In genomic region chr10:81336558-81336957, GRCm38 (mm10) we compare ENCODE assay signal across 19 mouse cellular contexts. TPM values are rescaled to one million over a fixed set of nuclear protein-coding genes. Genes with fewer than 3 reads are reported as not detected.
DNase-seq lines count a peak whose midpoint lies in the region; ATAC-seq and TF ChIP-seq lines count a peak whose summit lies in the region.
"Had no signal": no experiment of that assay in that cellular context is flagged by ENCODE, and none has a peak within 500 bp of the region (broad histone marks: within the 10 kb centered on the region; RNA-seq: fewer than 3 reads in every experiment).

No protein-coding gene starts in this region.

- peaks cover 3% of the 10 kb centered on the region; the same call in 1 of the 2 replicates for H3K36me3 ChIP-seq in heart, embryonic 14.5 days (ENCODE audit: control insufficient read depth, insufficient read depth, low read length)
- no peaks in the 10 kb centered on the region for H3K36me3 ChIP-seq in lung, embryonic 14.5 days (ENCODE audit: insufficient read depth)
- no peaks in the 10 kb centered on the region for H3K36me3 ChIP-seq in limb, embryonic 15.5 days
- H3K36me3 ChIP-seq: midbrain, embryonic 13.5 days had no signal

- intact Hi-C loops in heart, postnatal 10 days (cut with DNase I) = no loop called here

- DNase-seq in heart, postnatal 10 days = no peak
- DNase-seq in lung, embryonic 14.5 days = no peak
- DNase-seq in lung, postnatal 10 days = no peak
- DNase-seq in layer of hippocampus, adult 2 months (ENCODE audit: low spot score in 2 of 2) = no peak
- no peak for DNase-seq in thymus, postnatal 14 days
- DNase-seq: adrenal gland, postnatal 14 days; B cell, adult 2 months; cerebellum, adult 11-12 months; cerebellum, postnatal 36 days; gastrocnemius, postnatal 10 days; heart, adult 18-20 months; lung, postnatal 36 days; retina, postnatal 1 day; right cerebral cortex, postnatal 4 days had no signal

- no peak for ATAC-seq in heart, embryonic 14.5 days (ENCODE audit: insufficient number of reproducible peaks, insufficient read depth, low FRiP score, low read depth)
- no peak for ATAC-seq in lung, embryonic 14.5 days (ENCODE audit: insufficient read depth)
- ATAC-seq in limb, embryonic 15.5 days (ENCODE audit: insufficient number of reproducible peaks, low FRiP score, low TSS enrichment, low read depth) = no peak
- ATAC-seq: liver, embryonic 12.5 days; midbrain, embryonic 13.5 days had no signal

- no peaks in the 10 kb centered on the region for H3K9me3 ChIP-seq in heart, embryonic 14.5 days (ENCODE audit: control insufficient read depth, low read length)
- no peaks in the 10 kb centered on the region for H3K9me3 ChIP-seq in lung, embryonic 14.5 days (ENCODE audit: low read depth, low read length)
- no peaks in the 10 kb centered on the region for H3K9me3 ChIP-seq in limb, embryonic 15.5 days
- H3K9me3 ChIP-seq: liver, embryonic 12.5 days; midbrain, embryonic 13.5 days had no signal

- 0 out of 2 replicates have a peak overlapping the region, but pooled peaks have one; percentile 41 for H3K9ac ChIP-seq in heart, embryonic 14.5 days (ENCODE audit: low read length)
- H3K9ac ChIP-seq in lung, embryonic 14.5 days = peak overlapping the region; percentile 8; the same call in 1 of the 2 replicates
- H3K9ac ChIP-seq in limb, embryonic 15.5 days = no peak overlapping the region
- H3K9ac ChIP-seq: liver, embryonic 12.5 days; midbrain, embryonic 13.5 days had no signal

- TF ChIP-seq CTCF in lung, embryonic 14.5 days (IDR thresholded peaks at IDR 0.05; ENCODE audit: low read depth) = no peak
- TF ChIP-seq CTCF in embryonic fibroblast, embryonic 13.5 days (IDR thresholded peaks at IDR 0.05; ENCODE audit: borderline replicate concordance, insufficient read depth, low read length) = no peak
- no peak for TF ChIP-seq CTCF in layer of hippocampus, adult 2 months (conservative IDR thresholded peaks at IDR 0.05)

- H3K27me3 ChIP-seq in heart, embryonic 14.5 days (ENCODE audit: control insufficient read depth, insufficient read depth, low read length) = no peaks in the 10 kb centered on the region; the same call in 1 of the 2 replicates
- H3K27me3 ChIP-seq in lung, embryonic 14.5 days (ENCODE audit: insufficient read depth, low read length) = peaks cover 17% of the 10 kb centered on the region
- peaks cover 43% of the 10 kb centered on the region for H3K27me3 ChIP-seq in limb, embryonic 15.5 days

- no peak overlapping the region for H3K4me3 ChIP-seq in heart, embryonic 14.5 days (ENCODE audit: control insufficient read depth in 1 of 2, insufficient read depth in 1 of 2, low read depth in 1 of 2, low read length in 2 of 2)
- no peak overlapping the region for H3K4me3 ChIP-seq in lung, embryonic 14.5 days (ENCODE audit: low read depth, low read length)
- H3K4me3 ChIP-seq in embryonic fibroblast, embryonic 13.5 days (ENCODE audit: insufficient read depth, low read length) = no peak overlapping the region
- no peak overlapping the region for H3K4me3 ChIP-seq in limb, embryonic 15.5 days
- no peak overlapping the region for H3K4me3 ChIP-seq in layer of hippocampus, adult 2 months
- H3K4me3 ChIP-seq: liver, embryonic 12.5 days; midbrain, embryonic 13.5 days had no signal

- no peak overlapping the region for H3K4me2 ChIP-seq in heart, embryonic 14.5 days (ENCODE audit: low read length)
- H3K4me2 ChIP-seq in lung, embryonic 14.5 days = peak overlapping the region; percentile 42
- H3K4me2 ChIP-seq in limb, embryonic 15.5 days = no peak overlapping the region
- H3K4me2 ChIP-seq: liver, embryonic 12.5 days; midbrain, embryonic 13.5 days had no signal

- H3K4me1 ChIP-seq in heart, embryonic 14.5 days (ENCODE audit: control insufficient read depth in 2 of 2, insufficient read depth in 2 of 2, low read length in 2 of 2) = peaks cover 10 to 14% of the 10 kb centered on the region in 2 experiments; a peak in 3 of 4 replicates
- peaks cover 16% of the 10 kb centered on the region; the same call in 1 of the 2 replicates for H3K4me1 ChIP-seq in lung, embryonic 14.5 days (ENCODE audit: insufficient read depth)
- peaks cover 6% of the 10 kb centered on the region; the same call in 1 of the 2 replicates for H3K4me1 ChIP-seq in embryonic fibroblast, embryonic 13.5 days (ENCODE audit: control insufficient read depth, insufficient read depth, low read length)
- H3K4me1 ChIP-seq in limb, embryonic 15.5 days = peaks cover 41% of the 10 kb centered on the region

- H3K27ac ChIP-seq in heart, embryonic 14.5 days (replicated peaks in 1 of 2; ENCODE audit: control insufficient read depth in 1 of 2, insufficient read depth in 1 of 2, low read depth in 2 of 2, low read length in 2 of 2) = peak overlapping the region in 1 of 2 experiments; percentile 50; a peak in 2 of 4 replicates
- H3K27ac ChIP-seq in lung, embryonic 14.5 days (ENCODE audit: low read depth) = peak overlapping the region; percentile 96
- 0 out of 2 replicates have a peak overlapping the region, but pooled peaks have one; percentile 12 for H3K27ac ChIP-seq in embryonic fibroblast, embryonic 13.5 days (ENCODE audit: insufficient read depth, low read length)
- H3K27ac ChIP-seq in limb, embryonic 15.5 days = peak overlapping the region; percentile 92
- H3K27ac ChIP-seq in layer of hippocampus, adult 2 months = no peak overlapping the region
- H3K27ac ChIP-seq: midbrain, embryonic 13.5 days had no signal

- TF ChIP-seq POLR2A in embryonic fibroblast, embryonic 13.5 days (IDR thresholded peaks at IDR 0.05; ENCODE audit: low read depth, low read length) = no peak

- 87% methylated on average over 4 of the region's 4 CpGs for WGBS in heart, embryonic 14.5 days
- 90% methylated on average over 4 of the region's 4 CpGs for WGBS in lung, embryonic 14.5 days
- 85% methylated on average over 4 of the region's 4 CpGs for WGBS in limb, embryonic 15.5 days

RNA-seq across cellular contexts. Expression of gene Gipc3, which starts 6.5 kb away (rescaled TPM):
- 0.11 TPM in 1 of 2 replicates, not detected in the other for polyA plus RNA-seq in heart, embryonic 14.5 days (2014; fragmentation: Nextera tagmentation; extraction: Ambion mirVana)
- 1 to 10 TPM; 4.8 to 6.1 TPM for total RNA-seq in heart, postnatal 10 days (2021)
- polyA plus RNA-seq in lung, embryonic 14.5 days (2014; fragmentation: Nextera tagmentation; extraction: Ambion mirVana) = 0.05 and 0.08 TPM in 2 replicates
- 0.37 and 0.39 TPM in 2 replicates for polyA plus RNA-seq in embryonic fibroblast, embryonic 13.5 days (2011; ENCODE audit: insufficient read length, low read depth, missing spikeins)
- 0.04 and 0.07 TPM in 2 replicates for polyA plus RNA-seq in limb, embryonic 15.5 days (2015; fragmentation: Nextera tagmentation; extraction: Ambion mirVana)
- total RNA-seq in layer of hippocampus, adult 2 months (2021) = 1 to 10 TPM; 1.7 to 1.8 TPM
- polyA plus RNA-seq: liver, embryonic 12.5 days; midbrain, embryonic 13.5 days had no signal

RNA-seq across cellular contexts. Expression of gene Tbxa2r, which starts 8.0 kb away (rescaled TPM):
- polyA plus RNA-seq in heart, embryonic 14.5 days (2014; fragmentation: Nextera tagmentation; extraction: Ambion mirVana) = 9.5 and 11.3 TPM in 2 replicates
- 1 to 10 TPM; 7.7 to 8.5 TPM for total RNA-seq in heart, postnatal 10 days (2021)
- 13.6 and 15.0 TPM in 2 replicates for polyA plus RNA-seq in lung, embryonic 14.5 days (2014; fragmentation: Nextera tagmentation; extraction: Ambion mirVana)
- 5.7 and 7.4 TPM in 2 replicates for polyA plus RNA-seq in embryonic fibroblast, embryonic 13.5 days (2011; ENCODE audit: insufficient read length, low read depth, missing spikeins)
- 11.9 and 12.8 TPM in 2 replicates for polyA plus RNA-seq in limb, embryonic 15.5 days (2015; fragmentation: Nextera tagmentation; extraction: Ambion mirVana)
- 1 to 10 TPM; 1.3 to 1.4 TPM for total RNA-seq in layer of hippocampus, adult 2 months (2021)

RNA-seq across cellular contexts. Expression of gene Hmg20b, which starts 13.7 kb away (rescaled TPM):
- polyA plus RNA-seq in heart, embryonic 14.5 days (2014; fragmentation: Nextera tagmentation; extraction: Ambion mirVana) = 94.2 and 97.0 TPM in 2 replicates
- 100 to 1,000 TPM in 1 of 2 experiments, 10 to 100 TPM in 1; 88.1 to 105 TPM for total RNA-seq in heart, postnatal 10 days (2021)
- 98.7 and 105 TPM in 2 replicates for polyA plus RNA-seq in lung, embryonic 14.5 days (2014; fragmentation: Nextera tagmentation; extraction: Ambion mirVana)
- 75.2 and 81.8 TPM in 2 replicates for polyA plus RNA-seq in embryonic fibroblast, embryonic 13.5 days (2011; ENCODE audit: insufficient read length, low read depth, missing spikeins)
- polyA plus RNA-seq in limb, embryonic 15.5 days (2015; fragmentation: Nextera tagmentation; extraction: Ambion mirVana) = 86.0 and 89.9 TPM in 2 replicates
- 10 to 100 TPM; 27.5 to 30.8 TPM for total RNA-seq in layer of hippocampus, adult 2 months (2021)

RNA-seq across cellular contexts. Expression of gene Cactin, which starts 15.7 kb away (rescaled TPM):
- polyA plus RNA-seq in heart, embryonic 14.5 days (2014; fragmentation: Nextera tagmentation; extraction: Ambion mirVana) = 16.6 and 16.9 TPM in 2 replicates
- total RNA-seq in heart, postnatal 10 days (2021) = 10 to 100 TPM; 21.0 to 23.6 TPM
- polyA plus RNA-seq in lung, embryonic 14.5 days (2014; fragmentation: Nextera tagmentation; extraction: Ambion mirVana) = 34.3 and 42.9 TPM in 2 replicates
- 20.0 and 20.1 TPM in 2 replicates for polyA plus RNA-seq in embryonic fibroblast, embryonic 13.5 days (2011; ENCODE audit: insufficient read length, low read depth, missing spikeins)
- polyA plus RNA-seq in limb, embryonic 15.5 days (2015; fragmentation: Nextera tagmentation; extraction: Ambion mirVana) = 37.3 and 39.3 TPM in 2 replicates
- total RNA-seq in layer of hippocampus, adult 2 months (2021) = 10 to 100 TPM; 27.6 to 30.7 TPM

RNA-seq across cellular contexts. Expression of gene Mfsd12, which starts 20.7 kb away (rescaled TPM):
- polyA plus RNA-seq in heart, embryonic 14.5 days (2014; fragmentation: Nextera tagmentation; extraction: Ambion mirVana) = 3.7 and 6.5 TPM in 2 replicates
- total RNA-seq in heart, postnatal 10 days (2021) = 10 to 100 TPM; 11.6 to 14.4 TPM
- polyA plus RNA-seq in lung, embryonic 14.5 days (2014; fragmentation: Nextera tagmentation; extraction: Ambion mirVana) = 7.7 and 8.5 TPM in 2 replicates
- 5.7 and 6.2 TPM in 2 replicates for polyA plus RNA-seq in embryonic fibroblast, embryonic 13.5 days (2011; ENCODE audit: insufficient read length, low read depth, missing spikeins)
- polyA plus RNA-seq in limb, embryonic 15.5 days (2015; fragmentation: Nextera tagmentation; extraction: Ambion mirVana) = 13.3 and 13.4 TPM in 2 replicates
- total RNA-seq in layer of hippocampus, adult 2 months (2021) = 10 to 100 TPM; 42.8 to 45.9 TPM
